Mouse (Mus musculus): ENCODE results near the gene Ptprm. TPM values are rescaled to one million over a fixed set of nuclear protein-coding genes. Genes with fewer than 3 reads are reported as not detected.

Ptprm gene
- total RNA-seq, 2 experiments from 2014 or later: 20.0 to 24.5 TPM

GRCm38 (mm10) chr17:66755191-66755654 lies 599.0 kb downstream of the Ptprm start:
- peak; percentile 20 to 46 for DNase-seq (ENCODE audit: extremely low spot score in 1 of 2, low spot score in 1 of 2)

- DNase-seq (ENCODE audit: extremely low spot score in 1 of 2, low spot score in 1 of 2): no peak
Measured at GRCm38 (mm10) chr17:66754208-66754865, 599.9 kb downstream of the Ptprm start.

GRCm38 (mm10) chr17:66751746-66752145 lies 602.5 kb downstream of the Ptprm start:
- no peak for DNase-seq (ENCODE audit: extremely low spot score in 1 of 2, low spot score in 1 of 2)

GRCm38 (mm10) chr17:66750481-66751206 lies 603.6 kb downstream of the Ptprm start:
- DNase-seq (ENCODE audit: extremely low spot score in 1 of 2, low spot score in 1 of 2): no peak

- DNase-seq (ENCODE audit: extremely low spot score in 1 of 2, low spot score in 1 of 2): no peak
Measured at GRCm38 (mm10) chr17:66749976-66750375, 604.3 kb downstream of the Ptprm start.

- DNase-seq (ENCODE audit: extremely low spot score in 1 of 2, low spot score in 1 of 2): no peak
Measured at GRCm38 (mm10) chr17:66746506-66746905, 607.8 kb downstream of the Ptprm start.

GRCm38 (mm10) chr17:66743321-66743720 lies 610.9 kb downstream of the Ptprm start:
- DNase-seq (ENCODE audit: extremely low spot score in 1 of 2, low spot score in 1 of 2): no peak

- DNase-seq (ENCODE audit: extremely low spot score in 1 of 2, low spot score in 1 of 2): no peak
Measured at GRCm38 (mm10) chr17:66738779-66739345, 615.4 kb downstream of the Ptprm start.

GRCm38 (mm10) chr17:66738331-66738730 lies 615.9 kb downstream of the Ptprm start:
- DNase-seq (ENCODE audit: extremely low spot score in 1 of 2, low spot score in 1 of 2): no peak

GRCm38 (mm10) chr17:66736450-66736849 lies 617.8 kb downstream of the Ptprm start:
- no peak for DNase-seq (ENCODE audit: extremely low spot score in 1 of 2, low spot score in 1 of 2)

GRCm38 (mm10) chr17:66733541-66733940 lies 620.7 kb downstream of the Ptprm start:
- no peak for DNase-seq (ENCODE audit: extremely low spot score in 1 of 2, low spot score in 1 of 2)

GRCm38 (mm10) chr17:66729979-66730378 lies 624.3 kb downstream of the Ptprm start:
- DNase-seq (ENCODE audit: extremely low spot score in 1 of 2, low spot score in 1 of 2): no peak

GRCm38 (mm10) chr17:66720992-66721351 lies 633.3 kb downstream of the Ptprm start:
- DNase-seq (ENCODE audit: extremely low spot score in 1 of 2, low spot score in 1 of 2): no peak

GRCm38 (mm10) chr17:66720200-66720991 lies 633.9 kb downstream of the Ptprm start:
- no peak for DNase-seq (ENCODE audit: extremely low spot score in 1 of 2, low spot score in 1 of 2)

- no peak for DNase-seq (ENCODE audit: extremely low spot score in 1 of 2, low spot score in 1 of 2)
Measured at GRCm38 (mm10) chr17:66712456-66713205, 641.6 kb downstream of the Ptprm start.

GRCm38 (mm10) chr17:66711221-66712016 lies 642.8 kb downstream of the Ptprm start:
- no peak for DNase-seq (ENCODE audit: extremely low spot score in 1 of 2, low spot score in 1 of 2)

- DNase-seq (ENCODE audit: extremely low spot score in 1 of 2, low spot score in 1 of 2): no peak
Measured at GRCm38 (mm10) chr17:66710568-66710967, 643.7 kb downstream of the Ptprm start.

- no peak for DNase-seq (ENCODE audit: extremely low spot score in 1 of 2, low spot score in 1 of 2)
Measured at GRCm38 (mm10) chr17:66708748-66709147, 645.5 kb downstream of the Ptprm start.

GRCm38 (mm10) chr17:66707684-66708083 lies 646.6 kb downstream of the Ptprm start:
- DNase-seq (ENCODE audit: extremely low spot score in 1 of 2, low spot score in 1 of 2): no peak

Measured in layer of hippocampus, postnatal 25 days (tissue).